Mouse (Mus musculus): Measurements from ENCODE around the gene Slc6a17.

GRCm38 (mm10) chr3:107500301-107500700 is 17.5 kb downstream of the Slc6a17 start:
- TF ChIP-seq CTCF (conservative IDR thresholded peaks at IDR 0.05; ENCODE audit: low read length) (no peak), NANOG (IDR thresholded peaks at IDR 0.05; ENCODE audit: borderline replicate concordance, low read length) (no peak), POU5F1 (IDR thresholded peaks at IDR 0.05; ENCODE audit: borderline replicate concordance, low read length) (no peak)
